Mouse (Mus musculus): Measurements from ENCODE around the gene Unc50. TPM values are rescaled to one million over a fixed set of nuclear protein-coding genes. Genes with fewer than 3 reads are reported as not detected.

Gene Unc50
- total RNA-seq, 1 experiment = 66.5 TPM

DNA sequence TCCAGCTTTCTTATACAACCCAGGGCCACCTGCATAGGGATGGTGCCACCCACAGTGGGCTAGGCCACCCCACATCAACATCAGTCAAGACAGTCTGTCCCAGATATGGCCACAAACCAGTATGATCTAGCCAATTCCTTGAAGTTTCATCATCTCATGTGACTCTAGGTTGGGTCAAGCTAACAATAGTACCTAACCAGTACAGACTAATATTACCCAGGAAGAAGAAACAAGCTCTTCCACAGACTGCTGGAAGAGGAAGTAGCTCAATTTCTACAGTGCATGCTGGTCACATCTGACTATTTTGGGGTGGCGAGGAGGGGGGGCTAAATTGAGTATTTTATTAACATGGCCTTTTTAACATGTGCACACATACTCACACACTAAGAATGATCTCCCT, 56.5 kb downstream of the Unc50 start:
- Histone ChIP-seq H3K9ac (ENCODE audit: insufficient read depth, low read depth, low read length, poor library complexity, severe bottlenecking) (no peak overlapping the region), H3K36me3 (ENCODE audit: control insufficient read depth, insufficient read depth, low read length, poor library complexity, severe bottlenecking) (peaks cover 3% of the 10 kb centered on the region; the same call in 1 of the 2 replicates), H3K4me1 (ENCODE audit: control insufficient read depth in 2 of 2, insufficient read depth in 2 of 2, low read length in 2 of 2, poor library complexity in 1 of 2) (no peaks in the 10 kb centered on the region), H3K4me3 (ENCODE audit: insufficient read depth in 1 of 2, low read depth in 1 of 2, low read length in 2 of 2, poor library complexity in 1 of 2, severe bottlenecking in 1 of 2) (no peak overlapping the region), H3K27ac (ENCODE audit: insufficient read depth, low read depth, low read length, poor library complexity, severe bottlenecking) (no peak overlapping the region), H3K9me3 (ENCODE audit: control insufficient read depth, insufficient read depth, low read depth, low read length) (no peaks in the 10 kb centered on the region)
- no peak for TF ChIP-seq ZNF384 (IDR thresholded peaks at IDR 0.05; ENCODE audit: low read depth, low read length)
- no peak for TF ChIP-seq ZC3H11A (IDR thresholded peaks at IDR 0.05; ENCODE audit: borderline replicate concordance, low read depth, low read length)
- TF ChIP-seq HCFC1 (IDR thresholded peaks at IDR 0.05; ENCODE audit: borderline replicate concordance, insufficient read depth, low read length) = no peak
- TF ChIP-seq CHD2 (IDR thresholded peaks at IDR 0.05; ENCODE audit: low read depth, low read length) = no peak
- no peak for TF ChIP-seq MAFK (IDR thresholded peaks at IDR 0.05; ENCODE audit: insufficient read depth, low read depth, low read length)
- DNase-seq (ENCODE audit: low read depth, low spot score) = no peak
- in situ Hi-C loops (cut with MboI; ENCODE audit: low sequenced_read_pairs in 2 of 2, unreplicated experiment in 2 of 2) = no loop called here

DNA sequence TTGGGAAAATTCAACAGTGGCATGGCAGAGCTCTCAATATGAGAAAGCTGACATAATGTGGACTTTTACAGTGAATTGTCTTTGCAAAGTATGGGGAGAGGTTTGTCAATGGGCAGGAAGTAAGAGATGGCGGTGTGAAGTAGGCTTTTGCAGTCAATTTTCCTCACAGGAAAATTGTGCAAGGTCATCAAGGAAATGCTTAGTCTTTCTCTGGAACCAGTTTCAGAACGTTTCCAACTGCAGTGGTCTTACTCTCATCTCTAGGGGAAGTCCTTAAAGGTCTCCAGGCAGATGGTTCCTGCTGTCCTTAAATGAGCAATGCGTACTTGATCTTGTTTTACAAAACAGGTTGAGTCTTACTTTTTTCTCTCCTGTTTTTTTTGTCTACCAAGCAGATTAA, 57.1 kb downstream of the Unc50 start:
- TF ChIP-seq MAFK (IDR thresholded peaks at IDR 0.05; ENCODE audit: insufficient read depth, low read depth, low read length) (no peak), ZC3H11A (IDR thresholded peaks at IDR 0.05; ENCODE audit: borderline replicate concordance, low read depth, low read length) (no peak), ZNF384 (IDR thresholded peaks at IDR 0.05; ENCODE audit: low read depth, low read length) (no peak), HCFC1 (IDR thresholded peaks at IDR 0.05; ENCODE audit: borderline replicate concordance, insufficient read depth, low read length) (no peak), CHD2 (IDR thresholded peaks at IDR 0.05; ENCODE audit: low read depth, low read length) (no peak)
- in situ Hi-C loops (cut with MboI; ENCODE audit: low sequenced_read_pairs in 2 of 2, unreplicated experiment in 2 of 2) = no loop called here
- no peak overlapping the region for H3K4me3 ChIP-seq (ENCODE audit: insufficient read depth in 1 of 2, low read depth in 1 of 2, low read length in 2 of 2, poor library complexity in 1 of 2, severe bottlenecking in 1 of 2)
- no peaks in the 10 kb centered on the region for H3K9me3 ChIP-seq (ENCODE audit: control insufficient read depth, insufficient read depth, low read depth, low read length)
- no peak overlapping the region for H3K9ac ChIP-seq (ENCODE audit: insufficient read depth, low read depth, low read length, poor library complexity, severe bottlenecking)
- no peaks in the 10 kb centered on the region for H3K4me1 ChIP-seq (ENCODE audit: control insufficient read depth in 2 of 2, insufficient read depth in 2 of 2, low read length in 2 of 2, poor library complexity in 1 of 2)
- no peak for DNase-seq (ENCODE audit: low read depth, low spot score)
- H3K36me3 ChIP-seq (ENCODE audit: control insufficient read depth, insufficient read depth, low read length, poor library complexity, severe bottlenecking) = peaks cover 3% of the 10 kb centered on the region; the same call in 1 of the 2 replicates
- H3K27ac ChIP-seq (ENCODE audit: insufficient read depth, low read depth, low read length, poor library complexity, severe bottlenecking) = no peak overlapping the region

DNA sequence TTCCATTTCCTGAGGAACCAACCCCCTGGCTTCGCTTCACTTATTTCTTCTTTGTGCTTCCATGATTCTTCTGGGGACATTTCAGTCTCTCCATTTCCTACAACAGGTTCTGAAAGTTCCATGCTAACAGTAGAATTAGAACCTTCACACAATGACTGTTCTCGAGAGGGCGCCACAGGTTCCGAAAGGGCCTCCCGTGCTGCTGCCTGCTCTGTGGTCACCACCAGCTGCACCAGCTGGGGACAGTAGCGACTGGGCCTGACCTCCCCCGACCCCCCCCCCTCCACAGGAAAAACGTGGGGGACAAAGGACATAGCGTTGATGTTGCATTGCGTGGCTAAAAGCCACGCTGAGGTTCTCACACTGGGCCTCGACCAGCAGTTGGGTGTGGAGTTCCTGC, 58.6 kb downstream of the Unc50 start:
- no peak for DNase-seq (ENCODE audit: low read depth, low spot score)
- H3K4me1 ChIP-seq (ENCODE audit: control insufficient read depth in 2 of 2, insufficient read depth in 2 of 2, low read length in 2 of 2, poor library complexity in 1 of 2) = peaks cover 0 to 1% of the 10 kb centered on the region in 2 experiments; a peak in 1 of 4 replicates
- TF ChIP-seq CHD2 (IDR thresholded peaks at IDR 0.05; ENCODE audit: low read depth, low read length) = no peak
- no peak for TF ChIP-seq ZNF384 (IDR thresholded peaks at IDR 0.05; ENCODE audit: low read depth, low read length)
- TF ChIP-seq ZC3H11A (IDR thresholded peaks at IDR 0.05; ENCODE audit: borderline replicate concordance, low read depth, low read length) = no peak
- no peak for TF ChIP-seq HCFC1 (IDR thresholded peaks at IDR 0.05; ENCODE audit: borderline replicate concordance, insufficient read depth, low read length)
- TF ChIP-seq MAFK (IDR thresholded peaks at IDR 0.05; ENCODE audit: insufficient read depth, low read depth, low read length) = no peak
- no peak overlapping the region for H3K27ac ChIP-seq (ENCODE audit: insufficient read depth, low read depth, low read length, poor library complexity, severe bottlenecking)
- H3K9ac ChIP-seq (ENCODE audit: insufficient read depth, low read depth, low read length, poor library complexity, severe bottlenecking) = no peak overlapping the region
- no peak overlapping the region; a peak in 1 of 4 replicates for H3K4me3 ChIP-seq (ENCODE audit: insufficient read depth in 1 of 2, low read depth in 1 of 2, low read length in 2 of 2, poor library complexity in 1 of 2, severe bottlenecking in 1 of 2)
- no peaks in the 10 kb centered on the region for H3K9me3 ChIP-seq (ENCODE audit: control insufficient read depth, insufficient read depth, low read depth, low read length)
- in situ Hi-C loops (cut with MboI; ENCODE audit: low sequenced_read_pairs in 2 of 2, unreplicated experiment in 2 of 2) = no loop called here
- peaks cover 3% of the 10 kb centered on the region; the same call in 1 of the 2 replicates for H3K36me3 ChIP-seq (ENCODE audit: control insufficient read depth, insufficient read depth, low read length, poor library complexity, severe bottlenecking)

Other genes with a start within 250 kb of the Unc50 start
- gene Cnga3, start 215.7 kb upstream of the Unc50 start, total RNA-seq (2012; rRNA removed) = 4.5 and 10.9 TPM in 2 replicates
- 4.0 and 5.5 TPM in 2 replicates for gene Inpp4a, start 130.3 kb upstream of the Unc50 start, total RNA-seq (2012; rRNA removed)
- 36.0 and 38.6 TPM in 2 replicates for gene Coa5, start within 50 bp of the Unc50 start, total RNA-seq (2012; rRNA removed)
- 9.8 and 10.5 TPM in 2 replicates for gene Mgat4a, start 110.9 kb downstream of the Unc50 start, total RNA-seq (2012; rRNA removed)

Measured in ES-E14 (cell line).